Mouse (Mus musculus) erythroblast, embryonic 14.5 days (primary cell): ENCODE results near the gene Psma1.

Experiments
- GATA1 ChIP-seq: IDR thresholded peaks from 2 replicates; pipeline ENCODE4 v1.6.1; 2012; ENCODE audit warnings: low read length, inconsistent platforms, mixed read lengths
- TAL1 ChIP-seq: IDR thresholded peaks from 3 replicates; pipeline ENCODE4 v1.6.1; 2012; ENCODE audit warnings: low read length, inconsistent platforms, mixed read lengths

GRCm38 (mm10) chr7:114231857-114232256, 44.1 kb downstream of the Psma1 start:
- TF ChIP-seq GATA1 (no peak), TAL1 (no peak)
